Mouse (Mus musculus): ENCODE results near the gene Bmp4.

DNA sequence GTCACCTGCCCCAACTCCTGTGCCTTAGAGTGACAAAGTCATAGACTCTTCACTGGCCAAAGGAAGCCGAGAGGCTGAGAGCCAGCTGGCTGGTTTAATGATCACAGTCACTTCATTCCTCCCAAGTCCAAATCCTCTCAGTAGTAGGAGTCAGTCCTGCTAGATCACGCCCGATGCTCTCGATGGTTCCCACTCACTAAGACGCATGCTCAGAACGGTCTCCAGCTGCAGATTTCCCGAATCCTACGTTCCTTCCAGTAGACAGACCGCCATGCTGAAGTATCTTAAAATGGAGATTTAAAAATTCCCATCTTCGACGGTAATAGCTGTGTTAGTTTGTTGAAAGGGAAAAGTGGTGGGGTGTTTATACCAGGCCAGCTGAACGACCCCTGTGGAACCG is 36.8 kb upstream of the Bmp4 start:
- TF ChIP-seq POLR2A (IDR thresholded peaks at IDR 0.05; ENCODE audit: insufficient read length, low read depth) (no peak), TCF12 (IDR thresholded peaks at IDR 0.05; ENCODE audit: insufficient read depth, poor library complexity, severe bottlenecking) (no peak), E2F4 (IDR thresholded peaks at IDR 0.05; ENCODE audit: insufficient read depth) (no peak)
